Mouse (Mus musculus): ENCODE data around the gene Spag7. TPM values are rescaled to one million over a fixed set of nuclear protein-coding genes. Genes with fewer than 3 reads are reported as not detected.

The Spag7 gene
- polyA plus RNA-seq, 1 experiment from 2014 or later, result 167 TPM

DNA sequence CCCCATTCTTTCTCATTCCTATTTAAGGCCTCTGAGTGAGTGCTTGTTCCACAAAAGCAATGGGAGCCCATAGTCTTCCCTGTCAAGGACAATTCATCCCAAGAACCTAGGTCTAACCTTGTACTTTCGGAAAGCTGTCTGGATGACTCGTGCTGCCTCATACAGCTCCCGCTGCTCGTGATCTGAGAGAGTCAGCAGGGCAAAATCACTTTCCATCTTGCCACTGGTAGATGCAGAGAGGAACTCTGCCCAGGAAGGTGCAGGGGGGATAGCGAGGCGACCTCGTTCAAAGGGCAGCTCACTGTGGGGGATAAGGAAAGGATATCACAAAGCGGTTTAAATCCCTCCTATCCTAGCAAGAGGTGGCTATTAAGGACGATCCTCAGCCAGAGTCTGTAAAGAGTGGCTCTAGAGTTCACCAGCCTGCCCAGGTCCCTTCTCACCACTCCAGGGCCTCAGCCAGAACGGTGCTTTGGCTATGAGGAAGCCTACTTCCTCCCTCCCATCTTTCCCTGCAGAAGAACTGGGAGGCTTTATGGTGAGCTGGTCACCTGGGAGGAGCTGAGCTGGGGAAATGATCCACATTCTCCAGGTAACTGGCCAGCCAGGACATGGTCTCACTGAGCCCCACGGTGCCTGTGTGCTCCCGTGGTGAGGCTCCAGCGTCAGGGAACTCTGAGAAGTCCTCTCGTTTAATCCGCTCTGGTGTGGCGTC, 2.3 kb upstream of the Spag7 start:
- H3K4me2 ChIP-seq, result peak overlapping the region; percentile 83; the same call in 1 of the 2 replicates
- no peak overlapping the region for H3K9ac ChIP-seq
- peaks cover 46% of the 10 kb centered on the region for H3K36me3 ChIP-seq (ENCODE audit: insufficient read depth)
- no peaks in the 10 kb centered on the region for H3K27me3 ChIP-seq (ENCODE audit: insufficient read depth, low read length)
- 0 out of 2 replicates have a peak, but pooled peaks cover 7% of the 10 kb centered on the region for H3K4me1 ChIP-seq (ENCODE audit: insufficient read depth)
- no peaks in the 10 kb centered on the region for H3K9me3 ChIP-seq (ENCODE audit: low read depth, low read length)
- H3K4me3 ChIP-seq (ENCODE audit: low read depth, low read length), result no peak overlapping the region
- WGBS, result 83% methylated on average over 16 of the region's 16 CpGs
- no peak for ATAC-seq (ENCODE audit: insufficient read depth)
- no peak for DNase-seq
- no peak overlapping the region for H3K27ac ChIP-seq (ENCODE audit: low read depth)
- TF ChIP-seq CTCF (IDR thresholded peaks at IDR 0.05; ENCODE audit: low read depth), result no peak

DNA sequence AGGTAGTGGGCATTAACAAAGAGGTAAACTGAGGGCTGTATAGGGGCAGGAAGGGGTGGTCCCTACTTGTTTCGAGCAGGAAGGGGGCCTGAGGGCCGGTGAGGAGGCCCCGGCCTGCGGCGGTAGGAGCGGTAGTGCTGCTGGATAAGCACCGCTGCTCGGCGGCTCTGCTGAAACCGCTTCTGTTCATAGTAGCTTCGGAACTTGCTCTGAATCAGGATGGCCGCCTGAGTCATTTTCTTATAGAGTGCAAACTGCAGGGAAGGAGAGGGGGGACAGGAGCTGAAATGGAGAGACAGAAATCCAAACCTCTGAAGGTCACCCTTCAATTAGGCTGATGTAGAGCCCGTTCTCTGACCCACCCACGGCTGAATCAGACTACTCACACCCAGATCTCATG, 1.3 kb upstream of the Spag7 start:
- TF ChIP-seq CTCF (IDR thresholded peaks at IDR 0.05; ENCODE audit: low read depth), result no peak
- 36% methylated on average over 14 of the region's 14 CpGs for WGBS
- Histone ChIP-seq H3K4me3 (ENCODE audit: low read depth, low read length) (peak overlapping the region; percentile 53), H3K27me3 (ENCODE audit: insufficient read depth, low read length) (no peaks in the 10 kb centered on the region), H3K36me3 (ENCODE audit: insufficient read depth) (peaks cover 46% of the 10 kb centered on the region), H3K4me2 (peak overlapping the region; percentile 83), H3K4me1 (ENCODE audit: insufficient read depth) (0 out of 2 replicates have a peak, but pooled peaks cover 7% of the 10 kb centered on the region), H3K27ac (ENCODE audit: low read depth) (peak overlapping the region; percentile 96), H3K9me3 (ENCODE audit: low read depth, low read length) (no peaks in the 10 kb centered on the region), H3K9ac (peak overlapping the region; percentile 58)
- ATAC-seq (ENCODE audit: insufficient read depth) (no peak), DNase-seq (no peak)

DNA sequence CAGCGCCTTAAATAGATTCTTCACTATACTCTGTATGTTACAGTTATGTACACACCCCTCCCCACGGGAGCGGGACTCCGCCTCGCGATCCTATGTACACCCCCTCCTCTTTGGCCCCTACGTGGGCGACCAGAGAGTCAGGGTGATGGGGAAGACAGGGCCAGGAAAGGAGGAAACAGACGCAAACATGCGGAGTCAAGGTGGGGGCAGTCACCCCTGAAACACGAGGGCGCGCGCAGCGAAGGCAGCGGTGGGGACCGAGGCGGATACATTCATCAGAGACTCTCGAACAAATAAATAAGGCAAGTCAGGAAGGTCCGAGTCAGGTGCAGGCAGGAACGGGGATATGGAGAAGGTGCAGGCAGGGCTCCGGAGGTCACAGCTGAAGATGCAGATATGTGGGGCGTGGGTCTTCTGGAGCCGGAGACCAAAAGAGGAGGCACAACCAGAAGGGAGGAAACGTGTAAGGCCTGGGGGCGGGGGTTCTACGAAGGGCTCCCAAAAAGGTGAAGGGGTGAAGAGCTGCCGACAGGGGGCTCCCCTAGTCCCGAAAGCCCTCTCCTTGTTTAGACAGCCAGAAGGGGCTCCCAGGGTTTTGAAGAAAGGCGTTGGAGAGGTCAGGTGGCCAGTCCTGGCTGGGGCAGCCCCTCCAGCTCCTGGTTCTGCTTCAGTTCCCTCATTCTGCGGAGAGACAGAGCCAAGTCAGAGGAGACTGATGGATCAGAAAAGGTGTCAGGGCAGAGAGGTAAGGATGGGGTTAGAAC, 548 bp upstream of the Spag7 start:
- peak overlapping the region; percentile 58 for H3K9ac ChIP-seq
- TF ChIP-seq CTCF (IDR thresholded peaks at IDR 0.05; ENCODE audit: low read depth), result peak; percentile 55
- H3K4me1 ChIP-seq (ENCODE audit: insufficient read depth), result 0 out of 2 replicates have a peak, but pooled peaks cover 7% of the 10 kb centered on the region
- peaks cover 46% of the 10 kb centered on the region for H3K36me3 ChIP-seq (ENCODE audit: insufficient read depth)
- peak overlapping the region; percentile 96 for H3K27ac ChIP-seq (ENCODE audit: low read depth)
- no peaks in the 10 kb centered on the region for H3K27me3 ChIP-seq (ENCODE audit: insufficient read depth, low read length)
- ATAC-seq (ENCODE audit: insufficient read depth), result peak; percentile 32
- peak overlapping the region; percentile 83 for H3K4me2 ChIP-seq
- peak overlapping the region; percentile 53 for H3K4me3 ChIP-seq (ENCODE audit: low read depth, low read length)
- H3K9me3 ChIP-seq (ENCODE audit: low read depth, low read length), result no peaks in the 10 kb centered on the region
- DNase-seq, result peak; percentile 86
- under 1% methylated on average over 31 of the region's 31 CpGs for WGBS

DNA sequence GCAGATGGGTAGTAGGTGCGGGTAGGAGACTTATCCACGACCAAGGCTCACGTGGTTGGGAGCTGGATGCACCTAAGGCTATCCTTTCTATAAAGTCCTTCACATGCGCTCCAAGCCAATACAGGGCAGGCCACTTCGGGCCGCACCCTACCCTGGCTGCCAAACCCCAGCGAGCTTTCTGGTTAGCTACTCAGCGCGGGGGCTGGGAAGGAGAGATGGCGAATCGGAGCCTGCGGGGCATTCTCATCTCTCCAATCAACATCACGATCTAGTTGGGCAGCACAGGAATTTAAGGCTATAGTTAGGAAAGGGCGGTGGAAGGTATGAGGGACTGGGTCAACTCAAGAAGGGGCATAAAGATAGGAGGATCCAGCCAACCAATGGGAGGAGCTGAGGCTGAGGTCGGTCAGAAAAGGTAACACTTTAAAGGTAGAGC, 863 bp downstream of the Spag7 start:
- no peak for DNase-seq
- peak overlapping the region; percentile 96 for H3K27ac ChIP-seq (ENCODE audit: low read depth)
- H3K4me3 ChIP-seq (ENCODE audit: low read depth, low read length), result peak overlapping the region; percentile 53
- no peaks in the 10 kb centered on the region for H3K27me3 ChIP-seq (ENCODE audit: insufficient read depth, low read length)
- H3K36me3 ChIP-seq (ENCODE audit: insufficient read depth), result peaks cover 49% of the 10 kb centered on the region
- H3K9me3 ChIP-seq (ENCODE audit: low read depth, low read length), result no peaks in the 10 kb centered on the region
- H3K4me2 ChIP-seq, result peak overlapping the region; percentile 83
- no peak for TF ChIP-seq CTCF (IDR thresholded peaks at IDR 0.05; ENCODE audit: low read depth)
- ATAC-seq (ENCODE audit: insufficient read depth), result peak; percentile 59
- H3K4me1 ChIP-seq (ENCODE audit: insufficient read depth), result 0 out of 2 replicates have a peak, but pooled peaks cover 7% of the 10 kb centered on the region
- WGBS, result under 1% methylated on average over 15 of the region's 15 CpGs
- peak overlapping the region; percentile 58 for H3K9ac ChIP-seq

DNA sequence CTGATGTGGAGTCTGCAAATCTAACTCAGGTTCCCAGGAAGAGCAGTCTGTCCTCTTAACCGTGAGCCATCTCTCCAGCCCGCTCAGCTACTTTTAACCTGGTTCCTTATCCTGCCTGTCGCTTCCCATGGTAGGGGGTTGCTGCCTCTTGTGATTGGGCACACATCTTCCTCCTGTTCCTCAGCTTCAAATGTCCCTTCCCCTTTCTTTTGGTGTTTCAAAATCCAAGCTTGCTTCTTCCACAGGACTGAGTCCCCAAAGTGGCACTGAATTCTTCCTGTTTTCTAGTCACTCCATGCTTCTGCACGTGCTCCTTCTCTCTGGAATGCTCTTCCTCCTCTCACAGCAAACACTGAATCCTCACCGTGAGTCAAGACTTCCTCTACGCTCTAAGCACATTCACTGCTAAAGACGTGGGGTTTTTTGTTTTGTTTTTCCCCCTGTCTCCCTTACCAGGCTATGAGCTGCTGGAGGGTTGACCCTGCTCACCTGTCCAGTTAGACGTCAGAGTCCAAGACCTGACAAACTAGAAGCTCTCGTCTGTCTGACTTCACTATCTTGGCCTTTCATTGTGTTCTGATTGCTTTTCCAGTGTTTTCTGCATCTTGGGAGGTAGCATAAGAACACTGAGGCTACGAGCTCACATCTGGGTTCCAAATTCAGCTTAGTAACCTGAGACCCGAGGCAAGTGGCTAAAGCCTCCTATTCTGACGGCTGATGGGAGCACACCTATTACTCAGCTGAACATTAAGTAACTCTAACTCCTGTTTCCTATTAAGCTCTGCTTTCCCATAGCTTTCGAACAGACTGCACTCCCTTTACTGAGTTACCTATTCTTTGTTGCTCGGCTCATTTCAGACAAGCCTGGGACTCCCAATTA, 1.7 kb downstream of the Spag7 start:
- Histone ChIP-seq H3K9me3 (ENCODE audit: low read depth, low read length) (no peaks in the 10 kb centered on the region), H3K4me1 (ENCODE audit: insufficient read depth) (0 out of 2 replicates have a peak, but pooled peaks cover 7% of the 10 kb centered on the region), H3K9ac (peak overlapping the region; percentile 58), H3K27ac (ENCODE audit: low read depth) (peak overlapping the region; percentile 96), H3K36me3 (ENCODE audit: insufficient read depth) (peaks cover 56% of the 10 kb centered on the region), H3K27me3 (ENCODE audit: insufficient read depth, low read length) (no peaks in the 10 kb centered on the region), H3K4me2 (peak overlapping the region; percentile 83), H3K4me3 (ENCODE audit: low read depth, low read length) (peak overlapping the region; percentile 53)
- WGBS, result 59% methylated on average over 14 of the region's 14 CpGs
- no peak for TF ChIP-seq CTCF (IDR thresholded peaks at IDR 0.05; ENCODE audit: low read depth)
- ATAC-seq (ENCODE audit: insufficient read depth) (no peak), DNase-seq (no peak)

DNA sequence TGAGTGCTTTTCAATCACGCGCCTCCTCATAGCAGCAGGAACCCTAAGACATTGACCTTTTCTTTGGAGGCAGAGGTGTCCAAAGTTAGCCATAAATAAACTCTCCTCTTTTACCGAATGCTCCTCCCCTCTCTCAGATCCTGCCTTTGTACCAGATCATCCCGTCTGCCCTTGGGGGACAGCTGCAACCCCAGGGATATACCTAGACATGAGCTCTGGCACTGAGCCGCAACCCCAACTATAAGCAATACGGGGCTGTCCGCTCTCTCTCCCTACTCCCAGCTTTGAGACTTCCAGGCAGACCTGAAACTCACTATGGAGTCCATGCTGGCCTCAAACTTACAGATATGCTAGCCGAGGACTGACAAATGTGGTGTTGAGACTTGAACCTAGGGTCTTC, 2.5 kb downstream of the Spag7 start:
- 0 out of 2 replicates have a peak, but pooled peaks cover 7% of the 10 kb centered on the region for H3K4me1 ChIP-seq (ENCODE audit: insufficient read depth)
- H3K27me3 ChIP-seq (ENCODE audit: insufficient read depth, low read length), result no peaks in the 10 kb centered on the region
- no peak overlapping the region for H3K9ac ChIP-seq
- H3K36me3 ChIP-seq (ENCODE audit: insufficient read depth), result peaks cover 57% of the 10 kb centered on the region
- WGBS, result 95% methylated on average over 8 of the region's 8 CpGs
- DNase-seq (no peak), ATAC-seq (ENCODE audit: insufficient read depth) (no peak)
- no peak overlapping the region for H3K4me2 ChIP-seq
- H3K9me3 ChIP-seq (ENCODE audit: low read depth, low read length), result no peaks in the 10 kb centered on the region
- H3K27ac ChIP-seq (ENCODE audit: low read depth), result no peak overlapping the region
- no peak for TF ChIP-seq CTCF (IDR thresholded peaks at IDR 0.05; ENCODE audit: low read depth)
- H3K4me3 ChIP-seq (ENCODE audit: low read depth, low read length), result no peak overlapping the region
